ENCODE assay signal across 9 mouse cellular contexts in genomic region chr10:95262388-95262787, GRCm38 (mm10).
DNase-seq lines count a peak whose midpoint lies in the region; ATAC-seq and TF ChIP-seq lines count a peak whose summit lies in the region.
"Had no signal": no experiment of that assay in that cellular context is flagged by ENCODE, and none has a peak within 500 bp of the region (broad histone marks: within the 10 kb centered on the region; RNA-seq: fewer than 3 reads in every experiment).

No protein-coding gene starts in this region.

- H3K27me3 ChIP-seq in spleen, adult 2 months (ENCODE audit: control insufficient read depth, insufficient read depth, low read length): peaks cover 2% of the 10 kb centered on the region; the same call in 1 of the 2 replicates
- no peaks in the 10 kb centered on the region for H3K27me3 ChIP-seq in intestine, postnatal 0 days (replicated peaks; ENCODE audit: control insufficient read depth, insufficient read depth, low read length)

- no peak for ATAC-seq in intestine, postnatal 0 days

- TF ChIP-seq POLR2A in spleen, adult 2 months (IDR thresholded peaks at IDR 0.05; ENCODE audit: low read depth, low read length): no peak

- H3K9ac ChIP-seq in intestine, postnatal 0 days (ENCODE audit: low read depth, low read length): no peak overlapping the region
- H3K9ac ChIP-seq: limb, embryonic 13.5 days had no signal

- 0 out of 2 replicates have a peak overlapping the region, but pooled peaks have one; percentile 25 for H3K4me2 ChIP-seq in intestine, postnatal 0 days (replicated peaks; ENCODE audit: low read depth)
- H3K4me2 ChIP-seq: limb, embryonic 13.5 days had no signal

- H3K4me1 ChIP-seq in spleen, adult 2 months (ENCODE audit: control insufficient read depth, insufficient read depth, insufficient read length): peaks cover 7% of the 10 kb centered on the region; the same call in 1 of the 2 replicates
- H3K4me1 ChIP-seq in intestine, postnatal 0 days (replicated peaks; ENCODE audit: control insufficient read depth, insufficient read depth, low read length): peaks cover 9% of the 10 kb centered on the region; the same call in 1 of the 2 replicates

- peak overlapping the region; percentile 33; the same call in 1 of the 2 replicates for H3K27ac ChIP-seq in spleen, adult 2 months (ENCODE audit: insufficient read depth, low read length)
- no peak overlapping the region for H3K27ac ChIP-seq in intestine, postnatal 0 days (ENCODE audit: low read depth, low read length)
- H3K27ac ChIP-seq: limb, embryonic 13.5 days had no signal

- TF ChIP-seq CTCF in spleen, adult 2 months (IDR thresholded peaks at IDR 0.05; ENCODE audit: extremely low read depth, insufficient read depth, insufficient read length, insufficient replicate concordance): no peak
- TF ChIP-seq CTCF in intestine, postnatal 0 days (IDR thresholded peaks at IDR 0.05; ENCODE audit: low read depth): no peak

- no peaks in the 10 kb centered on the region for H3K36me3 ChIP-seq in spleen, adult 2 months (ENCODE audit: control insufficient read depth, insufficient read depth, low read length)
- H3K36me3 ChIP-seq in intestine, postnatal 0 days (ENCODE audit: control insufficient read depth, insufficient read depth): no peaks in the 10 kb centered on the region
- H3K36me3 ChIP-seq: limb, embryonic 13.5 days had no signal

- DNase-seq in heart, adult 11 months: peak; percentile 96
- no peak for DNase-seq in heart, postnatal 25 days (ENCODE audit: low spot score)
- DNase-seq in spleen, adult 2 months (ENCODE audit: low read depth in 1 of 2, low spot score in 2 of 2): peak; percentile 16 to 21
- DNase-seq in spleen, adult 12 weeks (ENCODE audit: low spot score): no peak
- no peak for DNase-seq in adrenal gland, postnatal 36 days
- DNase-seq in urinary bladder, postnatal 4 days (ENCODE audit: low spot score in 2 of 2): no peak
- DNase-seq in Muller cell, postnatal 12 days (ENCODE audit: inconsistent ontology term): no peak

- H3K9me3 ChIP-seq in intestine, postnatal 0 days (ENCODE audit: control insufficient read depth): no peaks in the 10 kb centered on the region
- H3K9me3 ChIP-seq: limb, embryonic 13.5 days had no signal

- WGBS in spleen, adult 2 months: 30% methylated on average over 11 of the region's 11 CpGs
- 42% methylated on average over 11 of the region's 11 CpGs for WGBS in intestine, postnatal 0 days

- intact Hi-C loops in heart, postnatal 25 days (cut with DNase I): no loop called here

- H3K4me3 ChIP-seq in spleen, adult 2 months (ENCODE audit: extremely low read depth, insufficient read depth, insufficient read length): no peak overlapping the region
- no peak overlapping the region for H3K4me3 ChIP-seq in intestine, postnatal 0 days (ENCODE audit: low read depth, low read length)
- H3K4me3 ChIP-seq: limb, embryonic 13.5 days had no signal

Comparison
In these comparisons a context has a peak if more than half of its experiments do, and no peak if none do; other contexts are left out.
1. DNase-seq: peak in heart, adult 11 months (single experiment) and spleen, adult 2 months (2 of 2); none in heart, postnatal 25 days (single experiment), spleen, adult 12 weeks (single experiment), adrenal gland, postnatal 36 days (0 of 2), urinary bladder, postnatal 4 days (0 of 2) and Muller cell, postnatal 12 days (single experiment).